Mouse (Mus musculus) stomach, postnatal 0 days (tissue): ENCODE measurements around the gene Ap2s1. TPM values are rescaled to one million over a fixed set of nuclear protein-coding genes. Genes with fewer than 3 reads are reported as not detected.

Experiments
- ATAC-seq: fragments of 200-750 bp; cut with Nextera tagmentation; 2 replicates; pipeline ENCODE4 v1.8.0; 2017; ENCODE audit not compliant: low FRiP score, low TSS enrichment
- DNase-seq: peaks from one replicate; pipeline ENCODE4 v3.0.0-alpha.2; 2016; ENCODE audit warnings: low spot score
- H3K27ac ChIP-seq: fragments of 300-500 bp; sonication (generic); replicated peaks from 2 replicates; pipeline ENCODE4 v1.5.1; 2014; ENCODE audit warnings: mild to moderate bottlenecking, control low read depth
- H3K27me3 ChIP-seq: fragments of 300-500 bp; sonication (generic); 2 replicates; pipeline ENCODE4 v1.6.1; 2014; ENCODE audit warnings: low read length; ENCODE audit not compliant: control insufficient read depth, insufficient read depth
- H3K36me3 ChIP-seq: fragments of 300-500 bp; sonication (generic); 2 replicates; pipeline ENCODE4 v1.6.1; 2014; ENCODE audit warnings: low read length, mixed read lengths; ENCODE audit not compliant: control insufficient read depth, insufficient read depth
- H3K4me1 ChIP-seq: fragments of 300-500 bp; sonication (generic); replicated peaks from 2 replicates; pipeline ENCODE4 v1.6.1; 2014; ENCODE audit warnings: antibody characterized with exemption; ENCODE audit not compliant: control insufficient read depth, insufficient read depth
- H3K4me2 ChIP-seq: fragments of 300-500 bp; sonication (generic); replicated peaks from 2 replicates; pipeline ENCODE4 v1.6.1; 2014; ENCODE audit warnings: low read depth, mild to moderate bottlenecking, control low read depth, moderate library complexity
- H3K4me3 ChIP-seq: fragments of 300-500 bp; sonication (generic); 2 replicates; pipeline ENCODE4 v1.5.1; 2014; ENCODE audit warnings: low read depth, low read length, control low read depth
- H3K9ac ChIP-seq: fragments of 300-500 bp; sonication (generic); 2 replicates; pipeline ENCODE4 v1.6.1; 2014; ENCODE audit warnings: mild to moderate bottlenecking, low read length, control low read depth, mixed read lengths
- H3K9me3 ChIP-seq: fragments of 300-500 bp; sonication (generic); 2 replicates; pipeline ENCODE4 v1.6.1; 2016; ENCODE audit warnings: low read length; ENCODE audit not compliant: control insufficient read depth
- CTCF ChIP-seq: IDR thresholded peaks from 2 replicates; pipeline ENCODE4 v1.5.1; 2016; ENCODE audit warnings: antibody characterized with exemption, low read depth, mild to moderate bottlenecking, moderate library complexity
- EP300 ChIP-seq: optimal IDR thresholded peaks from 2 replicates; pipeline ENCODE3; 2016; ENCODE audit warnings: antibody characterized with exemption
- WGBS: fragments of 180-500 bp; shearing (Covaris S2); extraction: QIAGEN DNeasy Blood & Tissue Kit; methylation state at CpG from one replicate; pipeline ENCODE4 v1.1.7; 2014; 5-methylcytosine and 5-hydroxymethylcytosine counted together
- polyA plus RNA-seq: library from polyadenylated mRNA; unstranded; fragments of >200 nt; fragmentation: Nextera tagmentation; extraction: Ambion mirVana; gene quantifications from 2 replicates; pipeline ENCODE4 v1.2.1, GENCODE M21; 2015

Ap2s1 gene
- polyA plus RNA-seq, 1 experiment from 2014 or later = 229 TPM

DNA sequence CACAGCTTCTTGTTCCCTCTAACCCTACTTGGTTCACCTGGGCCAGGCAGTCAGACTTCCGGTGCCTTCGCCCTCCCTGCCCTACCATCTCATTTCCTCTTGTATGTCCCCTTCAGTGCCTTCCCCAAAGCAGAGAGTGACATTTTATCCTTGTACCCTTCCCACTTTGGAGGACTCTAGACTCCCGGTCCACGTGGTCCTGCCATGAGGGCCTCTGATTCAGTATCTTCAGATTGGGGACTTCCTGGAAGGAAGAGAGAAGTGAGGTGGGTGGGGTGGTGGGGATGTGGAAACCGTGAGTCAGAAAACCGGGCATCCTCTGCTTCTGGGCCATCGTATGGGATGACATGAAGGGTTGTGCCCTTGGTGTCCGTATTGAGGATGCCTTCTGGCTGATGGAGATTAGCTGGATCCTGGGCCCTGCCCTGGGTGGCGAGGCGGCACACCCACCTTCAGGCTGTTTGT, 45.0 kb downstream of the Ap2s1 start:
- peak overlapping the region; percentile 53 for H3K27ac ChIP-seq
- H3K4me1 ChIP-seq = peaks cover 7% of the 10 kb centered on the region
- 24% methylated on average over 10 of the region's 10 CpGs for WGBS
- DNase-seq (peak; percentile 26), ATAC-seq (no peak)
- no peaks in the 10 kb centered on the region for H3K27me3 ChIP-seq
- H3K9ac ChIP-seq = peak overlapping the region; percentile 74
- peaks cover 3% of the 10 kb centered on the region; the same call in 1 of the 2 replicates for H3K36me3 ChIP-seq
- H3K4me2 ChIP-seq = peak overlapping the region; percentile 97
- TF ChIP-seq CTCF (no peak), EP300 (no peak)
- H3K4me3 ChIP-seq = peak overlapping the region; percentile 71
- no peaks in the 10 kb centered on the region for H3K9me3 ChIP-seq

- Histone ChIP-seq H3K4me2 (peak overlapping the region; percentile 97), H3K9ac (peak overlapping the region; percentile 74), H3K9me3 (no peaks in the 10 kb centered on the region), H3K36me3 (peaks cover 3% of the 10 kb centered on the region; the same call in 1 of the 2 replicates), H3K4me1 (peaks cover 7% of the 10 kb centered on the region), H3K27ac (peak overlapping the region; percentile 53; the same call in 1 of the 2 replicates), H3K27me3 (no peaks in the 10 kb centered on the region), H3K4me3 (peak overlapping the region; percentile 71)
- TF ChIP-seq EP300 (no peak), CTCF (no peak)
- DNase-seq = peak; percentile 73
- WGBS = 34% methylated on average over 17 of the region's 17 CpGs
- no peak for ATAC-seq
Observed at GRCm38 (mm10) chr7:16783758-16784415, 45.7 kb downstream of the Ap2s1 start.

DNA sequence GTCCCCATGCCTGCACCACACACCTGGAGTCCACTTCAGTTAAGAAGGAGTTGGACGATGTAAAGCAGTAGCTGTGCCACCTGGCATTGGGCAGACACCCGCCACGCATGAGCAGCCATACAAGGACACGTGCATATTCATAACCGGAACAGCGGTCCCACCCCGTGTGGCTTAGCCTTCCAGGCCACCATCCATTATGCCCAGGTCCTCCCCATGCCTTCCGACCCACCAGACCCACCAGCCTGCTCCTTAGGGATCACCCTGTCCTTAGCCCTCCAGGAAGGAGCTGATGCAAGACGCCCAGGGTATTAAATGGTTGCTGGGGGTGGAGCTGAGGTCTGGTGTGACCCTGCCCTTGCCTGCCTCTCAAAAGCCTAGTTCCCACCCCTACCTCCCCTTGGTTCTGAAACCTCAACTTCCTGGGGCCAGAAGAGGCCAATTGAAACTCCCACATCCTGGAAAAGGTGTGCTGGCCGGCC, 46.3 kb downstream of the Ap2s1 start:
- peak overlapping the region; percentile 71; the same call in 1 of the 2 replicates for H3K4me3 ChIP-seq
- H3K9me3 ChIP-seq = no peaks in the 10 kb centered on the region
- peaks cover 7% of the 10 kb centered on the region for H3K4me1 ChIP-seq
- H3K4me2 ChIP-seq = peak overlapping the region; percentile 97
- peak overlapping the region; percentile 23; the same call in 1 of the 2 replicates for H3K9ac ChIP-seq
- 76% methylated on average over 10 of the region's 10 CpGs for WGBS
- no peak overlapping the region for H3K27ac ChIP-seq
- H3K27me3 ChIP-seq = no peaks in the 10 kb centered on the region
- TF ChIP-seq CTCF = no peak
- TF ChIP-seq EP300 = no peak
- peaks cover 5% of the 10 kb centered on the region; the same call in 1 of the 2 replicates for H3K36me3 ChIP-seq
- ATAC-seq = peak; percentile 3; the same call in 1 of the 2 replicates
- DNase-seq = peak; percentile 27

DNA sequence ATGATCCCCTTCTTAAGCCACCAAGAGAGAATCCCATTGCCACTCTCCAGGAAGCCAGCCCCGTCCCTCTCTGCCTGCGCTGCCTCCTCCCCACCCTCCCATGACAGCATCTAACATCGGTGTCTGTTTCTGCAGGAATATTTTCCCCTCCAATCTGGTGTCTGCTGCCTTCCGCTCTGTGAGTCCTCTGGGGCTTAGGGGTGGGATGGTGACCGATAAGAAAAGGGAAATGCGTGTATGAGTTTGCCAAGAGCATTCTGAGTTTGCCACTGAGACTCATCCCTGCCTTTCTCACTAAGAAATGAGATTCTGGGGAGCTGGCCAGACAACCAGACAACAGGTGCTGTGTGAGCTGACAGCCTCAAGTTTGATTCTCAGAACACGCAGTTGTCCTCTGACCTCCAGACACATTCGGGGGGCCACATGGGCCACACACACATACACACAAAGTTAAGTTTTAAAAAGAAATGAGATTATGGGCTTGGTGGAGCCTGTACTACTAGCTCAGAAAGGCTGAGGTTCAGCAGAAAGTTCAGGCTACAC, 47.4 kb downstream of the Ap2s1 start:
- no peak overlapping the region for H3K27ac ChIP-seq
- no peak overlapping the region for H3K4me2 ChIP-seq
- no peak overlapping the region for H3K4me3 ChIP-seq
- no peaks in the 10 kb centered on the region for H3K27me3 ChIP-seq
- DNase-seq (no peak), ATAC-seq (no peak)
- H3K9ac ChIP-seq = no peak overlapping the region
- peaks cover 7% of the 10 kb centered on the region for H3K4me1 ChIP-seq
- peaks cover 7% of the 10 kb centered on the region; the same call in 1 of the 2 replicates for H3K36me3 ChIP-seq
- H3K9me3 ChIP-seq = no peaks in the 10 kb centered on the region
- TF ChIP-seq CTCF (no peak), EP300 (no peak)
- WGBS = 86% methylated on average over 8 of the region's 8 CpGs

- no peak overlapping the region for H3K4me3 ChIP-seq
- DNase-seq = peak; percentile 73
- ATAC-seq = peak; percentile 89
- no peak overlapping the region for H3K9ac ChIP-seq
- TF ChIP-seq CTCF = no peak
- no peaks in the 10 kb centered on the region for H3K4me1 ChIP-seq
- H3K27ac ChIP-seq = peak overlapping the region; percentile 82
- H3K9me3 ChIP-seq = no peaks in the 10 kb centered on the region
- no peaks in the 10 kb centered on the region for H3K27me3 ChIP-seq
- H3K4me2 ChIP-seq = no peak overlapping the region
- 14% methylated on average over 5 of the region's 5 CpGs for WGBS
- peaks cover 14% of the 10 kb centered on the region for H3K36me3 ChIP-seq
Observed at GRCm38 (mm10) chr7:16792316-16792715, 54.1 kb downstream of the Ap2s1 start.
